ENCODE assay signal across 7 mouse cellular contexts in the genomic region with DNA sequence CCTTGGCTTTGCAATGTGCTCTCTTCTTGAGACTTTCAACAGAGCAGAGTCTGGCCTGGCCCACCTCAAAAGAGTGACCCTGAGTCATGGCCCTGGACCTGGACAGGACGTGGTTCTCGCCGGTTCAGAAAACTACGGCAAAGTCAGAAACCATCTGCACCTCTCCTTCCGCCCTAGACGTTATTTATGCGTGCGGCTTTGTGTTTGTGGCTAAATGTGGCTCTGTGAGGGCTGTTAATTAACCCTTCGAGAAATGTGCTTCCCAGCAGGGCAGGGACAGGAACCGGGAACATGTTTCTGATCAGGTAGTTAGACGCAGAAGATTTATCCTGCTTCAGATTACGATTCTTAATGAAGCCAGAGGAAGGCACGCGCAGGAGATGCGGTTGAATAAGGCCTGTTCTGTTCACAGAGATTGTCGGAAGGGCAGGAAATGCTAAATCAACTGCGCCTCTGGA.
DNase-seq lines count a peak whose midpoint lies in the region.

No protein-coding gene starts in this region.

- peak; percentile 32 to 41 for DNase-seq in spleen, postnatal 36 days (ENCODE audit: low spot score in 2 of 2)
- DNase-seq in spleen, adult 12 weeks (ENCODE audit: low spot score), result no peak
- peak; percentile 55 to 83 for DNase-seq in heart, adult 18-20 months
- peak; percentile 27 to 69 for DNase-seq in kidney, postnatal 25 days
- DNase-seq in skeletal muscle tissue, adult 2 months (ENCODE audit: low read depth, low spot score), result peak; percentile 38
- DNase-seq in layer of hippocampus, adult 8-10 months (ENCODE audit: low spot score in 2 of 2), result no peak
- DNase-seq in retina, embryonic 14.5 days (ENCODE audit: low spot score), result no peak

Comparison
In these comparisons a context has a peak if more than half of its experiments do, and no peak if none do; other contexts are left out.
1. DNase-seq: peak in spleen, postnatal 36 days (2 of 2), heart, adult 18-20 months (2 of 2), kidney, postnatal 25 days (2 of 2) and skeletal muscle tissue, adult 2 months (single experiment); none in spleen, adult 12 weeks (single experiment), layer of hippocampus, adult 8-10 months (0 of 2) and retina, embryonic 14.5 days (single experiment).